Mouse (Mus musculus) MEL (cell line): ENCODE data around the gene Dusp11.
"Not testable (repeated sequence)": the region's sequence is repeated elsewhere in the genome, so short reads cannot be mapped to it uniquely, and the experiment has no call there.

ENCODE experiments used
- CTCF ChIP-seq, 3 experiments: IDR thresholded peaks in 2 of 3; conservative IDR thresholded peaks in 1 of 3; 2 replicates each; pipeline ENCODE4 v1.5.1; 2011 to 2012; ENCODE audit warnings: low read length in 3 of 3, low read depth in 2 of 3, mild to moderate bottlenecking in 2 of 3, improper control_type of control experiment in 1 of 3, inconsistent platforms in 1 of 3, mixed read lengths in 1 of 3, moderate library complexity in 1 of 3; ENCODE audit not compliant: control insufficient read depth in 1 of 3, insufficient read depth in 1 of 3, poor library complexity in 1 of 3, severe bottlenecking in 1 of 3
- MAX ChIP-seq: IDR thresholded peaks from 2 replicates; pipeline ENCODE4 v1.6.1; 2011; ENCODE audit warnings: low read length, improper control_type of control experiment
- NELFE ChIP-seq: IDR thresholded peaks from 2 replicates; pipeline ENCODE4 v1.6.1; 2011; ENCODE audit warnings: low read depth, low read length, improper control_type of control experiment
- POLR2A ChIP-seq, 2 experiments: IDR thresholded peaks; 2 replicates each; pipeline ENCODE4 v1.6.1; 2011 to 2012; ENCODE audit warnings: low read length in 2 of 2, mild to moderate bottlenecking in 2 of 2, control low read depth in 1 of 2, improper control_type of control experiment in 1 of 2, low read depth in 1 of 2, moderate library complexity in 1 of 2; ENCODE audit not compliant: control insufficient read depth in 1 of 2, insufficient read depth in 1 of 2, poor library complexity in 1 of 2
- RCOR1 ChIP-seq: IDR thresholded peaks from 2 replicates; pipeline ENCODE4 v1.6.1; 2012; ENCODE audit warnings: low read depth, mild to moderate bottlenecking, inconsistent platforms, low read length, improper control_type of control experiment
- UBTF ChIP-seq: IDR thresholded peaks from 2 replicates; pipeline ENCODE4 v1.6.1; 2012; ENCODE audit warnings: low read depth, mild to moderate bottlenecking, inconsistent platforms, low read length, improper control_type of control experiment, moderate library complexity, borderline replicate concordance; ENCODE audit not compliant: insufficient read depth
- USF1 ChIP-seq: IDR thresholded peaks from 2 replicates; pipeline ENCODE4 v1.6.1; 2014; ENCODE audit warnings: low read depth, mild to moderate bottlenecking, inconsistent platforms, low read length, improper control_type of control experiment, moderate library complexity

GRCm38 (mm10) chr6:85918341-85918740, 43.1 kb downstream of the Dusp11 start:
- not testable (repeated sequence) for TF ChIP-seq POLR2A (IDR thresholded peaks at IDR 0.05; ENCODE audit: control insufficient read depth in 1 of 2, insufficient read depth in 1 of 2, low read depth in 1 of 2, low read length in 2 of 2, poor library complexity in 1 of 2); CTCF (IDR thresholded peaks at IDR 0.05 in 2 of 3, conservative IDR thresholded peaks at IDR 0.05 in 1 of 3; ENCODE audit: control insufficient read depth in 1 of 3, insufficient read depth in 1 of 3, low read depth in 2 of 3, low read length in 3 of 3, poor library complexity in 1 of 3, severe bottlenecking in 1 of 3); UBTF; USF1; RCOR1; NELFE; MAX
